Mouse (Mus musculus) neutrophil, adult 65 days (primary cell): ENCODE results near the gene Vmn1r131. TPM values are rescaled to one million over a fixed set of nuclear protein-coding genes. Genes with fewer than 3 reads are reported as not detected.

Experiments
- total RNA-seq: library from RNA; stranded (reverse); gene quantifications from 2 replicates; pipeline ENCODE4 v1.2.4, GENCODE M21; 2023

Vmn1r131 gene
- not detected in 2 replicates for total RNA-seq

DNA sequence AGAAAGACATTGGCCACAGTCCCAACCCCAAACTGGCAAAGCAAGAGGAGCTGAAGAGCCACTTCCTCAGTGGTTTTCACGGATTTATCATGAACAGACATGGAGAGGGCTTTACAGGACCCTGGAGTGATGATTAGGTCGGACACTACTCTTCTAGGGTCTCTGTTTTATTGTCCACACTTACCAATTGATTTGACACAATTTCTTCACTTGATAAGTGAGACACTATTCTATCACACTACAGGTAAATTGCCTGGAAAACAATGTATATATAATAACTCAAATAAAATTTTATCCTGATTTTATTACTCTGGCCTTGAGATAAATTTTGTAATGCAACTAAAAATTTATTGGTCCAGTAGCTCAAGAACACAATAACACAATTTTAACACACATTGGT is at the start of gene Vmn1r131:
Gene Vmn1r131, minus strand, starts transcription at position 101 of the 400 bp plus-strand sequence.

DNA sequence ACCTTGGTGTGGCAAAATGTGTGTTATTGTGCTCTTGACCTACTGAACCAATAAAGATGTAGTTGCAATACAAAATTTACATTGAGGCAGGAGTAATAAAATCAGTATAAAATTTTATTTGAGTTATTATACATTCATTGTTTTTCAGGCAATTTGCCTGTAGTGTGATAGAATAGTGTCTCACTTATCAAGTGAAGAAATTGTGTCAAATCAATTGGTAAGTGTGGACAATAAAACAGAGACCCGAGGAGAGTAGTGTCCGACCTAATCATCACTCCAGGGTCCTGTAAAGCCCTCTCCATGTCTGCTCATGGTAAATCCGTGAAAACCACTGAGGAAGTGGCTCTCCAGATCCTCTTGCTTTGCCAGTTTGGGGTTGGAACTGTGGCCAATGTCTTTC is 34.4 kb downstream of the Vmn1r131 start, which contains the start of gene Vmn1r130:
Gene Vmn1r130, plus strand, starts transcription at position 301 of the 400 bp plus-strand sequence.

Other genes starting within 250 kb of the Vmn1r131 start
- not detected in 2 replicates for gene Vmn1r126, start 244.6 kb downstream of the Vmn1r131 start, total RNA-seq
- not detected in 2 replicates for gene Vmn1r127, start 226.2 kb downstream of the Vmn1r131 start, total RNA-seq
- gene Vmn1r128, start 196.7 kb downstream of the Vmn1r131 start, total RNA-seq: not detected in 2 replicates
- gene Vmn1r129, start 184.8 kb downstream of the Vmn1r131 start, total RNA-seq: not detected in 2 replicates
- gene Gm6882, start 113.3 kb downstream of the Vmn1r131 start, total RNA-seq: not detected in 2 replicates
- not detected in 2 replicates for gene Vmn1r130, start 34.3 kb downstream of the Vmn1r131 start, total RNA-seq
- gene Vmn1r132, start 68.0 kb upstream of the Vmn1r131 start, total RNA-seq: not detected in 2 replicates
- not detected in 2 replicates for gene Gm4175, start 215.4 kb upstream of the Vmn1r131 start, total RNA-seq